Mouse (Mus musculus) hindbrain, postnatal 0 days (tissue): ENCODE results near the gene 2300002M23Rik. TPM values are rescaled to one million over a fixed set of nuclear protein-coding genes. Genes with fewer than 3 reads are reported as not detected.
A peak's percentile ranks its signal among the peaks of the same experiment; 100 is the strongest.

ENCODE experiments used
- ATAC-seq: fragments of 200-750 bp; cut with Nextera tagmentation; 2 replicates; pipeline ENCODE4 v1.8.0; 2017; ENCODE audit warnings: mild to moderate bottlenecking, moderate TSS enrichment, moderate library complexity
- DNase-seq: peaks from one replicate; pipeline ENCODE4 v3.0.0-alpha.2; 2015; ENCODE audit warnings: low spot score
- H3K27ac ChIP-seq: fragments of 300-500 bp; sonication (generic); 2 replicates; pipeline ENCODE4 v1.5.1; 2014; ENCODE audit warnings: mild to moderate bottlenecking
- H3K27me3 ChIP-seq: fragments of 300-500 bp; sonication (generic); 2 replicates; pipeline ENCODE4 v1.6.1; 2014; ENCODE audit warnings: low read length, mixed read lengths; ENCODE audit not compliant: insufficient read depth
- H3K36me3 ChIP-seq: fragments of 300-500 bp; sonication (generic); 2 replicates; pipeline ENCODE4 v1.6.1; 2014; ENCODE audit warnings: low read length, mixed read lengths; ENCODE audit not compliant: insufficient read depth
- H3K4me1 ChIP-seq: fragments of 300-500 bp; sonication (generic); 2 replicates; pipeline ENCODE4 v1.6.1; 2014; ENCODE audit warnings: antibody characterized with exemption, low read length, mixed read lengths; ENCODE audit not compliant: insufficient read depth
- H3K4me2 ChIP-seq: fragments of 300-500 bp; sonication (generic); 2 replicates; pipeline ENCODE4 v1.6.1; 2014; ENCODE audit warnings: low read depth, mild to moderate bottlenecking, low read length, moderate library complexity, mixed read lengths
- H3K4me3 ChIP-seq: fragments of 300-500 bp; sonication (generic); 2 replicates; pipeline ENCODE4 v1.5.1; 2014; ENCODE audit warnings: low read length
- H3K9ac ChIP-seq: fragments of 300-500 bp; sonication (generic); replicated peaks from 2 replicates; pipeline ENCODE4 v1.6.1; 2014; ENCODE audit warnings: mild to moderate bottlenecking, low read length, moderate library complexity, mixed read lengths
- H3K9me3 ChIP-seq: fragments of 300-500 bp; sonication (generic); 2 replicates; pipeline ENCODE4 v1.6.1; 2016; ENCODE audit warnings: low read length, mixed read lengths
- CTCF ChIP-seq: IDR thresholded peaks from 2 replicates; pipeline ENCODE4 v1.5.1; 2016; ENCODE audit warnings: antibody characterized with exemption, control low read depth, low read depth
- WGBS: fragments of 180-500 bp; shearing (Covaris S2); extraction: QIAGEN DNeasy Blood & Tissue Kit; methylation state at CpG from one replicate; pipeline ENCODE4 v1.1.7; 2014; 5-methylcytosine and 5-hydroxymethylcytosine counted together
- polyA plus RNA-seq: library from polyadenylated mRNA; unstranded; fragments of >200 nt; fragmentation: Nextera tagmentation; extraction: Ambion mirVana; gene quantifications from 2 replicates; pipeline ENCODE4 v1.2.1, GENCODE M21; 2015
- total RNA-seq: library from RNA; depleted of rRNA; stranded (reverse); fragments of >200 nt; gene quantifications from 2 replicates; pipeline ENCODE4 v1.2.3, GENCODE M21; 2014; rRNA removed

Gene 2300002M23Rik
- total RNA-seq: not detected in 2 replicates
- 0.11 and 0.28 TPM in 2 replicates for polyA plus RNA-seq

DNA sequence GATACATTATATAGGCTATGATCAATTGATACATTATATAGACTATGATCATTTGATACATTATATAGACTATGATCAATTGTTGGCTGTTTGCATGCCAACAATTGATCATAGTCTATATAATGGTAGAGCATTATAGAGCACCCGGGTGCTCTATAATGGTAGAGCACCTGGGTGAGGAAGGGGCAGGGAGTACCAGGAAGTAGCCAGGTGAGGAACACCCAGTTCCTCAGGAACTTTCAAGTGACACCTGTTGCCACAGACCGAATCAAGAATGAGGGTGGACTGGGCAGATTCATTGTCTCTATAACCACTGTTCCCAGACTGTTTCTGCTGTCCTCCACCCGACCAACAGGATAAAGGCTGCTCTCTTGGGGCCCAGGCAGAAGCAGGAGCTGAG lies at the start of gene 2300002M23Rik:
2300002M23Rik (plus strand) TSS at position 301 of the 400 bp plus-strand sequence.
- DNase-seq (no peak), ATAC-seq (no peak)
- Histone ChIP-seq H3K4me1 (no peaks in the 10 kb centered on the region), H3K9ac (no peak within 1 kb of the TSS), H3K4me2 (no peak within 1 kb of the TSS), H3K9me3 (no peaks in the 10 kb centered on the region), H3K27me3 (no peaks in the 10 kb centered on the region), H3K27ac (no peak within 1 kb of the TSS), H3K36me3 (no peaks in the 10 kb centered on the region), H3K4me3 (no peak within 1 kb of the TSS)
- no peak for TF ChIP-seq CTCF
- 54% methylated on average over 3 of the region's 3 CpGs for WGBS

DNA sequence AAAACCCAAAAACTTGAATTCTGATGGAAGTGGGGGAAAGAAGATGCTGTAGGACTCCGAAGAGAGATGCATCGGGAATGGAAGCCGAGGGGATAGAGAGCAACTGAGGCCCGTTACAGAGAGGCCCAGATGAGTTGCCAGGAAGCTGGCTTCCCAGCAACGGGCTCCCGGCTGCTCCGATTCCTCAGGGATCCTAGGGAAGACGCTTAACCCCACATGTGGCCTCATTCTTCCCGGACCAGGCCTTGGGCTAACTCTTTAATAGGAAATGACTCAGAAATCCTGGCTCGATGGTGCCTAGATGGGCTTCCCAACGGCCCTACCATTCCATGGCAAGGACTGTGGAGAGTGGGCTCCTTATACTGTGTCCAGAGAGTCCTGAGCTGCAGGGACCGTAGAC lies 49.7 kb upstream of the 2300002M23Rik start:
- Histone ChIP-seq H3K36me3 (no peaks in the 10 kb centered on the region), H3K4me2 (peak overlapping the region; percentile 91), H3K27me3 (no peaks in the 10 kb centered on the region), H3K9ac (peak overlapping the region; percentile 43), H3K27ac (no peak overlapping the region), H3K4me3 (peak overlapping the region; percentile 57), H3K4me1 (peaks cover 4% of the 10 kb centered on the region; the same call in 1 of the 2 replicates), H3K9me3 (no peaks in the 10 kb centered on the region)
- DNase-seq (no peak), ATAC-seq (no peak)
- 6% methylated on average over 12 of the region's 12 CpGs for WGBS
- no peak for TF ChIP-seq CTCF

DNA sequence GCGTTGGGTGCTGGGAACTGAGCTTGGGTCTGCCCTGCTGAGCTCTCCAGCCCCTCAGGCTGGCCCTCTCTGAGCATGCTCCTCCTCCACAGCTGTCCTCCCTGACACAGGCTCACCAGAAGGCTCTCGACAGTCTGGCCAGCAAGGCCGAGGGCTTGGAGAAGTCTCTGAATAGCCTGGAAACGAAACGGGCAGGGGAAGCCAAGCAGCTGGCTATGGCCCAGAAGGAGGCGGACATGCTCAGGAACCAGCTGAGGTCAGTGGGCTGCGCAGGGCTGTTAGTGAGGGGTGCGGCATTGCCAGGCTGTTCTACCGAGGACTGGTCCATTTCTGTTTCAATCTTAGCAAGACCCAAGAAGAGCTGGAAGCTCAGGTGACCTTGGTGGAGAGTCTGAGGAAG lies 42.9 kb upstream of the 2300002M23Rik start:
- Histone ChIP-seq H3K9me3 (no peaks in the 10 kb centered on the region), H3K4me2 (no peak overlapping the region), H3K36me3 (no peaks in the 10 kb centered on the region), H3K9ac (no peak overlapping the region), H3K27ac (no peak overlapping the region), H3K4me1 (no peaks in the 10 kb centered on the region), H3K27me3 (no peaks in the 10 kb centered on the region), H3K4me3 (no peak overlapping the region)
- ATAC-seq (peak; percentile 44; the same call in 1 of the 2 replicates), DNase-seq (peak; percentile 31)
- 75% methylated on average over 9 of the region's 9 CpGs for WGBS
- no peak for TF ChIP-seq CTCF

DNA sequence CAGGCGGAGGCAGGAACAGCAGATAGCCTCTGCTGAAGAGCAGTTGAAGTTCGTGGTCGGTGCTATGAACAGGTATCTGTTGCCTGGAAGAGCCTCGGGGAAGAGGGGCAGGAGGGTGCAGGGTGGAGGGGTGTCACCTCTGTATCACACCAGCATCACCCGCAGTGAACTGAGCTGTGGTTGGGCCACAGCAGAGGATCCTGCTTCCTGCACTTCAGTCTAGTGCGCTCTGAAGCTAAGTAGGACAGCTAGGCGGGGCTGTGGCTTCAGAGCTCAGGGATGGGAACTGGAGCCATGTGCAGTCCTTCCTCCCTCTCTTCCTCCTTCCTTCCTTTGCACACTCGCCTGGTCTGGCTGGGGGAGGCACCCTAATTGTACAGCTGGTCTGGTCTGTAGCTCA lies 40.6 kb upstream of the 2300002M23Rik start:
- no peak overlapping the region for H3K9ac ChIP-seq

DNA sequence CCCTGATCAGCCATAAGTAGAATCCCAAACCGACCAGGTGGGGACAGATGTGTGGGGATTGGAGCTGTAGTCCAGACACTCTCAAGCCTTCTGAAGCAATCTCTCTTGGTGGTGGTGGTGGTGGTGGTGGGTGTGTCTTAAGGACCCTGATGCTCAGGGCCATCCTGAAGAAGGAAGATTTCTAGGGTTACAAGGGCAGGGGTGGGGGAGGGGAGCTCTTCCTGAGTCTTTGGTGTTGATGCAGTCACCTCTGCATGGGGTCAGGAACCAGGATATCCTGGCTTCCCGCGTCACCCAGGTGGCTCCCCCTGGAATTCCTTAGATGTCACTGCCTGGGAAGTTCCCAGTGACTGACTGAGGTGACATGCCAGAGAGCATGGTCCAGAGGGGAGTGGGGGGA lies 34.9 kb upstream of the 2300002M23Rik start:
- no peak overlapping the region for H3K4me2 ChIP-seq
- no peak overlapping the region for H3K9ac ChIP-seq
- H3K36me3 ChIP-seq: no peaks in the 10 kb centered on the region
- peaks cover 5% of the 10 kb centered on the region for H3K4me1 ChIP-seq
- no peaks in the 10 kb centered on the region for H3K9me3 ChIP-seq
- H3K27ac ChIP-seq: no peak overlapping the region
- 11% methylated on average over 3 of the region's 3 CpGs for whole genome bisulfite sequencing
- no peak overlapping the region for H3K4me3 ChIP-seq
- H3K27me3 ChIP-seq: no peaks in the 10 kb centered on the region
- ATAC-seq (no peak), DNase-seq (no peak)
- no peak for TF ChIP-seq CTCF

More for the DNA sequence above, 40.6 kb upstream of the 2300002M23Rik start:
- DNase-seq (no peak), ATAC-seq (no peak)
- Histone ChIP-seq H3K9me3 (no peaks in the 10 kb centered on the region), H3K27me3 (no peaks in the 10 kb centered on the region), H3K4me3 (no peak overlapping the region), H3K36me3 (no peaks in the 10 kb centered on the region), H3K27ac (no peak overlapping the region), H3K4me2 (no peak overlapping the region), H3K4me1 (peaks cover 5% of the 10 kb centered on the region)
- 76% methylated on average over 8 of the region's 8 CpGs for WGBS
- no peak for TF ChIP-seq CTCF

DNA sequence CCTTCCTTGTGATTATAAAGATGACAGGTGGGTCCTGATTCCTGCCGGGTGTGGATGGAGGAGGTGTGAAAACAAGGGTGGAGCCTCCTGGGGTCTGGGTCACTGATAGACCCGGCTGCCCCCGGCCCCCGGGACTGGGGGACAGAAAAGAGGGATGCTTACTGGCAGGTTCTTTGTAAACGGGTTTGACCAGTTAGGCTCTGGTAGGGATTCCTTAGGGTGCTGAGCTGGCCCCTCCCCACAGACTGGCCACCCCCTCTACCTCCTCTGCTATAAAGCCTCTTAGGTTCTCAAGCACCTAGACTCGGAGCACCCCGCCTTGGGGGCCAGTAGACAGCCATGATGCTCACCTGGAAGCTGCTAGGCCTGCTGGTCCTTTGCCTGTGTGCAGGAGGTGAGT lies 34.3 kb upstream of the 2300002M23Rik start, which contains the start of gene Psors1c2:
Psors1c2 (plus strand) TSS at position 301 of the 400 bp plus-strand sequence.
- Histone ChIP-seq H3K9ac (no peak within 1 kb of the TSS), H3K27me3 (no peaks in the 10 kb centered on the region), H3K9me3 (no peaks in the 10 kb centered on the region), H3K4me1 (peaks cover 5% of the 10 kb centered on the region), H3K27ac (no peak within 1 kb of the TSS), H3K36me3 (no peaks in the 10 kb centered on the region), H3K4me3 (no peak within 1 kb of the TSS), H3K4me2 (no peak within 1 kb of the TSS)
- no peak for DNase-seq
- ATAC-seq: no peak
- 47% methylated on average over 7 of the region's 7 CpGs for WGBS
- no peak for TF ChIP-seq CTCF

DNA sequence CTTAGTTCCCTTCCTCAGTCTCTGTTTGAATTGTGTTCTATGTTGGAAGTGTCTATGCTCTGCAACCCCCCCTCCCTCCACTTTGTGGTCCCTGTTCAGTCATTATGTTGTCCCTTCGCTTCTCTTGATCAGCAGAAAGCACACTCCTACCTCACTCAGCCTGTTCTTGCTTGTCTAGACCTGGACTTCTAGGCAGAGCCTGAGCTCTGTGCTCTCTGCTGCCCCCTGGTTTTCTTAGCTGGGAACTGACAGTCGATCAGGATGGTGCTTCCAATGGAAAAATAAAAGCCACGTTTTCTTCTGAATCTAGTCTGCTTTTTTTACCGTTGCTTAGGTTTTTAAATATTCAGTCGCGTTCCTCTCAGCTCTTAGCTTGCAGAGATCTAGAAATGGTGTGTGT lies 32.9 kb upstream of the 2300002M23Rik start:
- Histone ChIP-seq H3K9me3 (no peaks in the 10 kb centered on the region), H3K9ac (no peak overlapping the region), H3K36me3 (no peaks in the 10 kb centered on the region), H3K27ac (no peak overlapping the region), H3K4me1 (peaks cover 5% of the 10 kb centered on the region), H3K27me3 (no peaks in the 10 kb centered on the region), H3K4me2 (no peak overlapping the region), H3K4me3 (no peak overlapping the region)
- DNase-seq: peak; percentile 91
- TF ChIP-seq CTCF: peak; percentile 98
- 14% methylated on average over 6 of the region's 6 CpGs for WGBS
- peak; percentile 83 for ATAC-seq
